Mouse (Mus musculus) midbrain, embryonic 16.5 days (tissue): ENCODE measurements around the gene Acsl1. TPM values are rescaled to one million over a fixed set of nuclear protein-coding genes. Genes with fewer than 3 reads are reported as not detected.

Experiments
- ATAC-seq: fragments of 200-750 bp; cut with Nextera tagmentation; 2 replicates; pipeline ENCODE4 v1.8.0; 2017; ENCODE audit warnings: moderate TSS enrichment
- H3K27ac ChIP-seq: fragments of 300-500 bp; sonication (generic); 2 replicates; pipeline ENCODE4 v1.5.1; 2014; ENCODE audit warnings: mild to moderate bottlenecking, low read length, mixed read lengths
- H3K27me3 ChIP-seq: fragments of 300-500 bp; sonication (generic); 2 replicates; pipeline ENCODE4 v1.6.1; 2014; ENCODE audit warnings: low read depth, low read length, mixed read lengths; ENCODE audit not compliant: control insufficient read depth, insufficient read depth
- H3K36me3 ChIP-seq: fragments of 300-500 bp; sonication (generic); 2 replicates; pipeline ENCODE4 v1.6.1; 2014; ENCODE audit warnings: mild to moderate bottlenecking, low read length, moderate library complexity, mixed read lengths; ENCODE audit not compliant: control insufficient read depth, insufficient read depth
- H3K4me1 ChIP-seq: fragments of 300-500 bp; sonication (generic); 2 replicates; pipeline ENCODE4 v1.6.1; 2014; ENCODE audit warnings: mild to moderate bottlenecking, low read length, mixed read lengths; ENCODE audit not compliant: control insufficient read depth, insufficient read depth
- H3K4me2 ChIP-seq: fragments of 300-500 bp; sonication (generic); 2 replicates; pipeline ENCODE4 v1.6.1; 2014; ENCODE audit warnings: mild to moderate bottlenecking, low read length, mixed read lengths
- H3K4me3 ChIP-seq: fragments of 300-500 bp; sonication (generic); 2 replicates; pipeline ENCODE4 v1.5.1; 2014; ENCODE audit warnings: low read depth, mild to moderate bottlenecking, low read length, moderate library complexity, mixed read lengths
- H3K9ac ChIP-seq: fragments of 300-500 bp; sonication (generic); 2 replicates; pipeline ENCODE4 v1.6.1; 2014; ENCODE audit warnings: low read depth, low read length, mixed read lengths
- H3K9me3 ChIP-seq: fragments of 300-500 bp; sonication (generic); replicated peaks from 2 replicates; pipeline ENCODE4 v1.6.1; 2014; ENCODE audit warnings: mild to moderate bottlenecking, low read length, mixed read lengths; ENCODE audit not compliant: control insufficient read depth, poor library complexity, severe bottlenecking
- WGBS: fragments of 180-500 bp; shearing (Covaris S2); extraction: QIAGEN DNeasy Blood & Tissue Kit; methylation state at CpG from one replicate; pipeline ENCODE4 v1.1.7; 2014; 5-methylcytosine and 5-hydroxymethylcytosine counted together
- polyA plus RNA-seq: library from polyadenylated mRNA; unstranded; fragments of >200 nt; fragmentation: Nextera tagmentation; extraction: Ambion mirVana; gene quantifications from 2 replicates; pipeline ENCODE4 v1.2.1, GENCODE M21; 2015

The Acsl1 gene
- polyA plus RNA-seq, 1 experiment from 2014 or later = 20.2 TPM

- Histone ChIP-seq H3K4me1 (peaks cover 10% of the 10 kb centered on the region), H3K27ac (no peak overlapping the region), H3K36me3 (no peaks in the 10 kb centered on the region), H3K4me2 (peak overlapping the region; percentile 52), H3K9me3 (no peaks in the 10 kb centered on the region), H3K9ac (no peak overlapping the region), H3K27me3 (no peaks in the 10 kb centered on the region), H3K4me3 (peak overlapping the region; percentile 76)
- 54% methylated on average over 4 of the region's 4 CpGs for WGBS
- ATAC-seq = 0 out of 2 replicates have a peak, but pooled peaks have one; percentile 22
Measured at GRCm38 (mm10) chr8:46551029-46551428, 80.2 kb downstream of the Acsl1 start.

DNA sequence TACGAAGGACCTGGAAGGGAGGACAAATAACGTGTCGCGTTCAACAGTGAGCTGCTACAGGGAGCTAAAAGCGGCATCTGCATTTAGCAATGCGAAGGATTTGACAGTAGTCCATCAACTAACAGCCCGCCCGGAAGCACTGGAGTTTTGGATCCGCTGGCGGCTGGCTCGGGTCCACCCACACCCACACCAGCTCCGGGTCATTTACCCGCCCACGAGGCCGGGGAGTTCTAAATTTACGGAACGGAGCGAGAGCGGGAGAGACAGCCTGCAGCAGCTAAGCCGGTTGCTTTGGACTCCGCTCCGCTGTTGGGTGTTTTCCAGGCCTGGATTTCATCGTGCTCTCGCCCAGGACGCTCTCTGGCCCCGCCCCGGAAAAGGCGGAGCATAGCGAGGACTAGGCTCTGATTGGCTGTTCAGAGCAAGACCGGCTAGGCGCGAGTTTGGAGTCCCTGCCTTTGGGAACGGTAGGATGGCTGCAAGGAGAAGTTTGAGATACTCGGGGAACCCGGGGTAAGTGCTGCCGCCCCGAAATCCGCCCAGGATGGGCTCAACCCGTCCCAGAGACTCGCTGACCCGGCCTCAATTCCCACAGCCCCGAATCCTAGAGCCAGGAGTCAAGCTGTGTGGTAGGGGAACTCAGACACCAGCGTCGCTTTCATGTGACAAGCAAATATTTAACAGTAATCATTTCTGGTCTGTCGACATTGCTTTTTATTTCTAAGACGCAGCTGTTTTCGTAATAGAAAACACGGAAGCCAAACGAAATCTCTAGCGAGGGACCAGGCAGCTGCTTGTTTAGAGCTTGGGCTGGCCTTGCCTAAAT lies 81.0 kb downstream of the Acsl1 start, which contains the start of gene Cenpu:
TSS of gene Cenpu (plus strand) at position 414 of the 826 bp plus-strand sequence.
- Histone ChIP-seq H3K4me3 (peak within 1 kb of the TSS; percentile 76), H3K4me2 (peak within 1 kb of the TSS; percentile 91), H3K4me1 (peaks cover 10% of the 10 kb centered on the region), H3K27ac (peak within 1 kb of the TSS; percentile 82), H3K36me3 (no peaks in the 10 kb centered on the region), H3K27me3 (no peaks in the 10 kb centered on the region), H3K9me3 (no peaks in the 10 kb centered on the region), H3K9ac (peak within 1 kb of the TSS; percentile 68)
- peak; percentile 99 for ATAC-seq
- under 1% methylated on average over 50 of the region's 50 CpGs for WGBS

GRCm38 (mm10) chr8:46552441-46552765 lies 81.6 kb downstream of the Acsl1 start:
- H3K4me1 ChIP-seq = peaks cover 10% of the 10 kb centered on the region
- H3K27ac ChIP-seq = no peak overlapping the region
- H3K9me3 ChIP-seq = no peaks in the 10 kb centered on the region
- H3K27me3 ChIP-seq = no peaks in the 10 kb centered on the region
- peak overlapping the region; percentile 91 for H3K4me2 ChIP-seq
- H3K36me3 ChIP-seq = no peaks in the 10 kb centered on the region
- H3K9ac ChIP-seq = peak overlapping the region; percentile 60
- no peak for ATAC-seq
- H3K4me3 ChIP-seq = peak overlapping the region; percentile 76
- 2% methylated on average over 10 of the region's 10 CpGs for WGBS

GRCm38 (mm10) chr8:46559428-46559827 lies 88.6 kb downstream of the Acsl1 start:
- no peaks in the 10 kb centered on the region for H3K27me3 ChIP-seq
- no peaks in the 10 kb centered on the region for H3K4me1 ChIP-seq
- H3K36me3 ChIP-seq = 0 out of 2 replicates have a peak, but pooled peaks cover 2% of the 10 kb centered on the region
- H3K27ac ChIP-seq = no peak overlapping the region
- ATAC-seq = no peak
- H3K9me3 ChIP-seq = no peaks in the 10 kb centered on the region
- WGBS = 86% methylated on average over 6 of the region's 6 CpGs
- no peak overlapping the region for H3K4me3 ChIP-seq
- H3K4me2 ChIP-seq = no peak overlapping the region
- no peak overlapping the region for H3K9ac ChIP-seq

- WGBS = 92% methylated on average over 16 of the region's 16 CpGs
- no peak for ATAC-seq
- Histone ChIP-seq H3K9me3 (no peaks in the 10 kb centered on the region), H3K36me3 (0 out of 2 replicates have a peak, but pooled peaks cover 2% of the 10 kb centered on the region), H3K27ac (no peak overlapping the region), H3K4me2 (no peak overlapping the region), H3K4me1 (no peaks in the 10 kb centered on the region), H3K27me3 (no peaks in the 10 kb centered on the region), H3K9ac (no peak overlapping the region), H3K4me3 (no peak overlapping the region)
Measured at GRCm38 (mm10) chr8:46562333-46562732, 91.5 kb downstream of the Acsl1 start.

DNA sequence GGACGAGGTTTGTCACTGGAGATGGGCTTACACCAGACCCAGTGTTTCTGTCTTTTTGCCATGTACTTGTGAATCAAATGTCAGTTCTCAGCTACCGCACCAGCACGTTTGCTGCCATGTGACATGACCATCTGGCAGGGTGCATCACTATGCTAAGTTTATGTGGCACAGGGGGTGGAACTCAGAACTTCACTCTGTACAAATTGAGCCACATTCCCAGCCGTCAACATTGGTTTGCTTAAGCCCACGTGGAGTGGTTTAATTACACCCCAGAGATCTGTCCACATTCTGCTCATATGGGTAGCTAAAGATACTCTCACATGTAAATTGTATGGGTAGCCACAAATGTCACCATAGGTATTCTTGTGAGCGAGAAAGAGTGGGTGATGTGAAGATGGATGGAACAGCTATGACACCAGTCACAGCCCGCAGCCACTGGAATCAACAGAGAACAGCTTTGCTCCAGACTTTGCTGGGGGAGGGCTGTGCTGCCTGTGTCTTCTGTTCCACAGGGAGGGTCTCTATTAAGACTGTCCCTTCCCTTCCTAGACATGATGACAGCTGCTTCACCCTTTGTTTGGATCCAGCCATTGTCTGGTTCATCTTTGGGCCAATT lies 96.2 kb downstream of the Acsl1 start:
- no peak overlapping the region for H3K9ac ChIP-seq
- 0 out of 2 replicates have a peak, but pooled peaks cover 2% of the 10 kb centered on the region for H3K36me3 ChIP-seq
- 86% methylated on average over 7 of the region's 7 CpGs for WGBS
- no peaks in the 10 kb centered on the region for H3K27me3 ChIP-seq
- H3K27ac ChIP-seq = no peak overlapping the region
- H3K4me2 ChIP-seq = no peak overlapping the region
- H3K9me3 ChIP-seq = no peaks in the 10 kb centered on the region
- no peak overlapping the region for H3K4me3 ChIP-seq
- no peak for ATAC-seq
- H3K4me1 ChIP-seq = no peaks in the 10 kb centered on the region

DNA sequence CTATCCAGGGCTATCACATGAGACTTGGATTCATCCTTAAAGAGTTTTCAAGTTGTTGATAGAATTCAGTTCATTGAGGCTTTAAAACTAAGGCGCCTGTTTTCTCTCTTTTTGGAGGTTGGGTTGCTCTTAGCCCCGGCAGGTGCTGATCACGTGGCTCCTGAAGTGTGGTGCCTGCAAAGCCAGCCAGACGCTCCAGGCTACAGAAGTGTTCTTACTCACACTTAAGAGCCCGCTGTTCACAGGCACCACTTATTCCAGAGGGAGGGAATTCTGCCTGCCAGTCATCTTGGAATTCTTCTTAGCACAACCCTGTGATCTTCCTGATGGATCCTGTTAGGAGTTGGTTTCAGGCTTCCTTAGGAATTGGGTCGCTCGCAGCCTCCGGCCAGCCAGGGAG lies 97.1 kb downstream of the Acsl1 start:
- H3K4me3 ChIP-seq = no peak overlapping the region
- no peak overlapping the region for H3K9ac ChIP-seq
- no peak overlapping the region for H3K4me2 ChIP-seq
- no peaks in the 10 kb centered on the region for H3K27me3 ChIP-seq
- no peaks in the 10 kb centered on the region for H3K4me1 ChIP-seq
- H3K9me3 ChIP-seq = no peaks in the 10 kb centered on the region
- H3K27ac ChIP-seq = no peak overlapping the region
- 88% methylated on average over 8 of the region's 8 CpGs for WGBS
- ATAC-seq = no peak
- 0 out of 2 replicates have a peak, but pooled peaks cover 2% of the 10 kb centered on the region for H3K36me3 ChIP-seq

GRCm38 (mm10) chr8:46568942-46569341 lies 98.1 kb downstream of the Acsl1 start:
- no peak overlapping the region for H3K27ac ChIP-seq
- no peak for ATAC-seq
- no peaks in the 10 kb centered on the region for H3K36me3 ChIP-seq
- H3K9me3 ChIP-seq = no peaks in the 10 kb centered on the region
- H3K9ac ChIP-seq = no peak overlapping the region
- 92% methylated on average over 2 of the region's 2 CpGs for WGBS
- H3K4me3 ChIP-seq = no peak overlapping the region
- no peaks in the 10 kb centered on the region for H3K27me3 ChIP-seq
- H3K4me2 ChIP-seq = no peak overlapping the region
- H3K4me1 ChIP-seq = no peaks in the 10 kb centered on the region
